Mouse (Mus musculus): ENCODE results near the gene Gm20219.

- TF ChIP-seq CTCF (IDR thresholded peaks at IDR 0.05; ENCODE audit: borderline replicate concordance, insufficient read depth, low read depth, low read length) (no peak), POLR2A (IDR thresholded peaks at IDR 0.05; ENCODE audit: borderline replicate concordance, insufficient read depth, low read length) (no peak)
Observed at GRCm38 (mm10) chr17:56559386-56559785, 5.2 kb upstream of the Gm20219 start.
